33 mouse cellular contexts compared by ENCODE assay signal in genomic region chr16:43094161-43094560, GRCm38 (mm10).
"Had no signal": no experiment of that assay in that cellular context is flagged by ENCODE, and none has a peak within 500 bp of the region (broad histone marks: within the 10 kb centered on the region; RNA-seq: fewer than 3 reads in every experiment).

No protein-coding gene starts in this region.

- H3K36me3 ChIP-seq: heart, embryonic 12.5 days; heart, embryonic 13.5 days; heart, embryonic 15.5 days; hindbrain, embryonic 10.5 days; hindbrain, embryonic 12.5 days; hindbrain, embryonic 13.5 days; hindbrain, embryonic 15.5 days; intestine, embryonic 15.5 days; kidney, embryonic 15.5 days had no signal

- H3K4me3 ChIP-seq: heart, embryonic 12.5 days; heart, embryonic 13.5 days; heart, embryonic 15.5 days; hindbrain, embryonic 10.5 days; hindbrain, embryonic 12.5 days; hindbrain, embryonic 13.5 days; hindbrain, embryonic 15.5 days; intestine, embryonic 15.5 days; kidney, embryonic 15.5 days; left cerebral cortex, adult 2 months had no signal

- H3K4me1 ChIP-seq: heart, embryonic 12.5 days; heart, embryonic 13.5 days; heart, embryonic 15.5 days; hindbrain, embryonic 15.5 days; intestine, embryonic 15.5 days; kidney, embryonic 15.5 days had no signal

- H3K27ac ChIP-seq: heart, embryonic 13.5 days; heart, embryonic 15.5 days; hindbrain, embryonic 10.5 days; hindbrain, embryonic 12.5 days; hindbrain, embryonic 13.5 days; hindbrain, embryonic 14.5 days; hindbrain, embryonic 15.5 days; hindbrain, postnatal 0 days; intestine, embryonic 15.5 days; kidney, embryonic 15.5 days; kidney, postnatal 0 days; left cerebral cortex, adult 2 months had no signal

- H3K9me3 ChIP-seq: heart, embryonic 12.5 days; heart, embryonic 13.5 days; heart, embryonic 15.5 days; hindbrain, embryonic 10.5 days; hindbrain, embryonic 12.5 days; hindbrain, embryonic 13.5 days; hindbrain, embryonic 15.5 days; intestine, embryonic 15.5 days; kidney, embryonic 15.5 days had no signal

- H3K27me3 ChIP-seq: heart, embryonic 12.5 days; heart, embryonic 13.5 days; heart, embryonic 15.5 days; hindbrain, embryonic 12.5 days; hindbrain, embryonic 13.5 days; hindbrain, embryonic 15.5 days; intestine, embryonic 15.5 days; kidney, embryonic 15.5 days had no signal

- DNase-seq: heart, postnatal 10 days; heart, postnatal 14 days; heart, postnatal 36 days; heart, postnatal 4 days; kidney, adult 11 months; kidney, adult 18-20 months; kidney, adult 2 months; kidney, adult 8-10 months; kidney, adult 9 months; kidney, postnatal 10 days; kidney, postnatal 14 days; kidney, postnatal 25 days; kidney, postnatal 36 days; kidney, postnatal 4 days; layer of hippocampus, adult 9-11 months had no signal

- ATAC-seq: hindbrain, embryonic 16.5 days; hindbrain, postnatal 0 days; inflammation-experienced regulatory T-cells, adult 6 months; intestine, embryonic 15.5 days; intestine, embryonic 16.5 days; intestine, postnatal 0 days had no signal

- H3K9ac ChIP-seq: heart, embryonic 12.5 days; heart, embryonic 13.5 days; heart, embryonic 15.5 days; hindbrain, embryonic 12.5 days; hindbrain, embryonic 13.5 days; hindbrain, embryonic 14.5 days; hindbrain, embryonic 15.5 days; intestine, embryonic 15.5 days; kidney, embryonic 15.5 days had no signal

- H3K4me2 ChIP-seq: heart, embryonic 11.5 days; heart, embryonic 12.5 days; heart, embryonic 13.5 days; heart, embryonic 15.5 days; hindbrain, embryonic 12.5 days; hindbrain, embryonic 13.5 days; hindbrain, embryonic 14.5 days; hindbrain, embryonic 15.5 days; intestine, embryonic 15.5 days; kidney, embryonic 15.5 days had no signal
